Mouse (Mus musculus) naive thymus-derived CD4-positive, alpha-beta T cell, adult 2 months (primary cell): ENCODE data around the gene Ndufa6.

Source experiments
- DNase-seq: peaks from one replicate; pipeline ENCODE4 v3.0.0-alpha.2; 2011; ENCODE audit warnings: low read depth

Gene Ndufa6

DNA sequence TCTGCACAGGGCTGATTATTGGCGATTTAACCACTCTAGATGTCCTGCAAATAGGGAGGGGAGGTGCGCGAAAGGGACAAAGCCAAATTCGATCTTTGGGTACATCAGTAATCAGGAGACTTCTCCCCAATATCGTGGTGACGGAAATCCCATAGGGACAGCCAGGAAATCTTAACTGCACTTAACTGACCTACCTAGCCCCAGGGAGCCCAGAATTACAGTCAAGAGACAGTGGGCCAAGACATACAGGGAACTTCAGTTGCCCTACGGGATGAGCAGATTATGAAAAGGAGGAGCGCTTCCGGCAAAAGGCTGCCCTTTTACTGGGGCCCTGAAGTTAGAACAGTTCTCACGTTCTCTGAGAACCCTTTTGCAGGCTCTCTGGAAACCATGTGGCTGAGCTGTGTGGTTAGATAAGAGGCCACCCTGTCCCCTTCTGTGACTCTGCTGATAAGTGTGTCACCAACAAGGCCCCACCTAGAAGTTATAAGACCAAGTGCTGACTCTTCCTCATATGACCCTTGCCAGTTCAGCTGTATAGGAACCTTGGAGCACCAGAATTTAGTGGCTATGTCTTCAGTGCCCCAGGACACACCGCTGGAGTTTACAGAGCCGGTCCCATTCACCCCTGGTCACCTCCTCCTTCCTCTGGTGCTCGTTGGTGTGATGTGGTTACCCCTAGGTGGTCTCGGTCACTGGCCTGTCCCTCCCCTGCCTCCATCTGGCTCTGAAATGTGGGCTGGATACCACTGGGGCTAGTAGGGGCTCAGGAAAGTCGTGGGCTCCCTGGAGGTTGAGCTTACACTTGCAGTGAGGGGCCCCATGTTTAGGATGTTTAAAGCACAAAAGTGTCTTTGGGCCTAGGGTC is 12.2 kb downstream of the Ndufa6 start:
- DNase-seq, result peak; percentile 47

DNA sequence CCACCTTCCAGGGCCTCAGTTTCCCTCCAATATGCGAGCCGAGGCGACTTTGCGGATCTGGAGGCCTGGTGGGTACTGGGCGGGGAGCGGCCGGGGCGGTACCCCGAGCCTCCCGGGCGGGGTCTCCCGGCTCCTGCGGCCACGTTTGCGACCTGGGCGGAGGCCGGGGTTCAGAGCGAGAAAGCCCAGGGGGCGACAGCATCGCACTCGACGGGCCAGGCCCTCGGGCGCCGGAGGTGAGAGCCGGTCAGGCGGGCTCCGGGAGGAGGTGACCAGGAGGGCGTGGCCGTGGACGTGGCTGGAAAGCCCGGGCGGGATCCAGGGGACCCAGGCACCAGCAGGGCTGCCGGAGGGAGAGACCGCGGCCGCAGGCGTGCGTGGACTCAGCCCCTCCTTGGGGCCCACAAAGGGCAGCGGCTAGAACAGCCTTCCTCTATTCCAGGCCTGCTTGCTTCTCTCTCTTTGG is 13.1 kb downstream of the Ndufa6 start:
- DNase-seq, result peak; percentile 28

DNA sequence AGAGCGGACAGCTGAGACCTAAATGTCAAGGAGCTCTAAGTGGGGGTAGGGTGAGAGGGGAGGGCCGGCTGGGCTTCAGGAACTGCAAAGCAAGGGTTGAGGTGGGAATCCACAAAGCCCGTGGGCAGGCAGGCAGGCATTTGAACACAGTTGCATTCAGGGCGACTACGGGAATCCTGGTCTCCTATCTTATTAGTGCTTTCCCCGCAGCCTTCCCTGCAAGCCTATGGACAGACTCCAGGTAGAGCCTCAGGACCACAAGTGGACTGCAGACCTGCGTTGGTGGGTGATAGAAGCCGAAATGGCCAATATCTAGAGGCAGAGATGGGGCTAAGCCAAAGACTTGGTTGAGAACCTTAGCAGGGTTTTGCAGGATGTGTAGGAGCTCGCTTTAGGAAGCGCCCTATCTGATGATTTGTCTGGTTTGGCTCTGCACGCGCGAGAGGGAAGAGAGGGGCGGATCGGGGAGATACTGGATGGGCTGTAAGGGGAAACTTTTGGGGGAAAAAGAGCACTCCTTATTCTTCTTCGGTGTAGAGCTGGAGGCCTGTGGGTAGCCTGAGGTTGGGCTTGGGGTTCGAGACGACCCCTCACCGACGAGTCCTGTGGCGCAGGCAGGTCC is 13.6 kb downstream of the Ndufa6 start:
- peak; percentile 24 for DNase-seq

DNA sequence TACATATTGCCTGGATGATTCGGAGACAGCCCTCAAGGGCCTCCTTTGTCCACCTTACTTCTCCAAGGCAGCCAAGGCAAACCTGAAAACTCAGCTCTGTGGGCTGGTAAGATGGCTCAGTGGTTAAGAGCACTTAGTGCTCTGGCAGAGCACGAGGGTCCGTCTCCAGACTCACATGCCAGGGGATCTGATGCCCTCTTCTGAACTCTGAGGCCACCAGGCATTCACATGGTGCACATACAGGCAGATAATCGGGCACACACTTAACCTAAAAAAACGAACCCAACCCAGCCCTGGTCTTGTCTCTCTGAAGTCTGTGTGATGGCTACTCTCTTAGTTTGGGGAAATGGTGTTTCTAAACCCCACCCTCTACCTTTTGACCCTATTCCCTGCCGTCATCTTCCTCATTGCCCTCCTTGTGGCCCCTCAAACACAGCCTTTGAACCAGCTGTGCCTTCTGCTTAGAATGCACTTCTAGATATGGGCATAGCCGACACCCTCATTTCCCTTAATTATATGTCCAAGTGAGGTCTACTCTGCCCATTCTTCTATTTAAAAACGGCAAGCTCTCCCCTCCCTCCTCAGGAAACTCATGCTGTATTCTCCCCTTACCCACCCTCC is 14.4 kb downstream of the Ndufa6 start:
- DNase-seq, result peak; percentile 26

DNA sequence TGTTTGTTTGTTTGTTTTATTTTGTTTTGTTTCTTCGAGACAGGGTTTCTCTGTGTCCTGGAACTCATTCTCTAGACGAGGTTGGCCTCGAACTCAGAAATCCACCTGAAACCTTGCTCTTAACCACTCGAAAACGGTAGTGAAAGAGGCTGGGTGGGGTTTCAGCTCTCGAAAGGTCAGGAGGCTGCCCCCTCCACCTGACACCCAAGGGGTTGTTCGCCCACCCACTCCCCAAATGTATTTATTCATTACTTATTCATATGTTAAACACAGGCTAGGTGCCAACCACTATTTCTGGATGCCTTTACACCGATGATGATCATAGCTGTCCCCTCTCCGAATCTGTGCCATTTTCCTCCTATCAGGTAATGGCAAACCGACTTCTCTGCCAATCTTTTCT is 15.0 kb downstream of the Ndufa6 start:
- DNase-seq, result no peak

DNA sequence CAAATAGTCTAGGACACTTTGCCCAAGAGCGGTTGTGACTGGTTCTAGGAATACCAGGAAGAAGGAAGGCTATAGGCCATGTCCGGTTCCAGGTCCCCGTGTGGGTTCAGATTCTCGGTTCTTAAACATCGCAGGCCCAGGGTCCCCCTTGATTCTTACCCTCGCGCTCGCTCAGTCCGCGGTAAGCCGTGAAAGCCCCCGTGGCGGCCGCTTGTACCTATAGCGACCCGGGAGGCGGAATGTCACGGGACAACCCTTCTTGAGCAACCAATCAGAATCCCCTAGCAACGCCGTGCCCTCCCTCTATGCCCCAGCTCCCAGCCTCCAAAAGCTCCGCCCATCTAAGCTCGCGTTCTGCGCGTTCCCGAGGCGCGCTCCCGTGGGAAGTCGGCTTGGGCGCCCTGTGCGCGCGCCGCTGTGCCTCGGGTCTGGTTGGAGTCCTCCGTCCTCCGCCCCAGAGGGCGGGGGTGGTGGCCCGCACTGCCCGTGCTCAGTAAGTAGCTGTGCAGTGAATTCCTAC is 15.5 kb downstream of the Ndufa6 start, which contains the start of the genes Naga, Pheta2 and Smdt1:
Gene Naga, minus strand, starts transcription at position 333 of the 520 bp plus-strand sequence.
Gene Pheta2, plus strand, starts transcription at position 350 of the 520 bp plus-strand sequence.
Gene Smdt1, plus strand, starts transcription at position 367 of the 520 bp plus-strand sequence.
- peak; percentile 96 for DNase-seq

DNA sequence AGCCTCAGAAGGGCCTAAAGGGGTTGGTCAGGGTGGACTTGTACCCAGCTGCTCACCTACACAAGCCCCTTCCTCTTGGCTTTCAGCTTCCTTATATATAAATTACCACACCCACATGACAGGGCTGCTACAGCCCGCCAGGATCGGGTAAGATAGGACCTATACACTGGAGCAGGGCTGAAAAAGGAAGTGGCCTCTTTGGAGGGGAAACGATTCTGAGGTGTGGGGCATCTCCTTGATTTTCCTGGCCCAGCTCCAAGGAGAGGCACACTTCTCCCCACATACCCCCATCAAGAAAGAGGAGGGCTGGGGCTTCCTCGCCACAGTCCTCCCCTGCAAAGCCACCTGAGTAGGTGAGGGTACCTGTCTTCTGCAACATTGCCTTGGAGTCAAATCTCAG is 16.2 kb downstream of the Ndufa6 start:
- peak; percentile 45 for DNase-seq

DNA sequence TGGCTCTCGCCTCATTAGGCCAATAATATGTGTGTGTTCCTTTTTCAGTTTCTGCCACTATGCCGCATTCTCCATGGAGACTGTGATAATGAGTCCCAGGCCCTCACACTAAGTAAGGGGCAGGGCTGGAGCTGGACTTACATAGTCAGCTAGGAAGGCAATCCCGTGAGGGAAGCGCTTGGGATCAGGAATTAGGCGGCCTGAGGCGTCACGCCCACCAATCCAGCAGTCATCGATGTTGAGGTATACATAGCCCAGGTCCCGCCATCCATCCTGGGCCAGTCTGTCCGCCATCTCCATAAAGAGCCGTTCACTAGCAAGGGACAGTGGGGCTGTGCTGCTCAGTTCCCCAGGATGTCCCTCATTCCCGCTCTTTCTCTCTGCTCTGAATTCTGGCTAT is 17.5 kb downstream of the Ndufa6 start:
- DNase-seq, result no peak

DNA sequence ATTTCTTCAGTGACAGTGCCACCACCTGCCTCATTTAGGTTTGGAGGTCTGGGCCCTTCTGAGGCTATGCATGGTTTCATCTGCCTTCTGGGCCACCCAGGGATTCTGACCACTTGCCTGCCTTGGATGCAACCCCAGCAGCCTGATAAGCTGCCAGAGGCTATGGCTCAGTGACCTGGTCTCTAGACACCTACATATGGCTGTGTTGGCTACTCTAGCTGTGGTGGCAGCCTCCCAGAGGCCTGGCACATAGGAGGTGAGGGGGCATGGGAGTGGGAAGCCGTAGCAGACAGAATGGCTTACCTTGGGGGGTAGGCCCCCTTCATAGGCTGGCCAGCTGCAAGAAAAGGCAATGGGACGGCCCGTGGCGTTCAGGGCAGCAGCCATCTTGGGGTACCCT is 18.9 kb downstream of the Ndufa6 start:
- DNase-seq, result no peak

DNA sequence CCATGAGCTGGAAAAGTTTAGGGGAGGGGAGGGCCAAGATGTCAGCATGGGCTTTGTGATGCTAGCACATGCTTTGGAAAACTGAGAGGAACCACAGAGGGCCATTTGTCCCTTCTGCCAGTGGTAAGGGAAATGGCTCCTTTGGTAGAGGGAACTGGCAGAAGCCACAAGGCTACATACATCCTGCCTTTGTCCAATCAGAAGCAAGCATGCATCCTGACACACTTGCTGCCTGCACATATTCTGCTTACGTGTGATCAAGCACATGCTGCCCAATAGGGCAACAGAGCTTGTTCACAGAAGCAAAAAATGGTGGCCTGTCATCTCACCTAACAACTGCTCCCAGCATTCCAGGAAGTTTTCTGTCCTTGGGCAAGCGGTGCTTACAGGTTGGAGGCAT is 28.7 kb downstream of the Ndufa6 start:
- peak; percentile 21 for DNase-seq

DNA sequence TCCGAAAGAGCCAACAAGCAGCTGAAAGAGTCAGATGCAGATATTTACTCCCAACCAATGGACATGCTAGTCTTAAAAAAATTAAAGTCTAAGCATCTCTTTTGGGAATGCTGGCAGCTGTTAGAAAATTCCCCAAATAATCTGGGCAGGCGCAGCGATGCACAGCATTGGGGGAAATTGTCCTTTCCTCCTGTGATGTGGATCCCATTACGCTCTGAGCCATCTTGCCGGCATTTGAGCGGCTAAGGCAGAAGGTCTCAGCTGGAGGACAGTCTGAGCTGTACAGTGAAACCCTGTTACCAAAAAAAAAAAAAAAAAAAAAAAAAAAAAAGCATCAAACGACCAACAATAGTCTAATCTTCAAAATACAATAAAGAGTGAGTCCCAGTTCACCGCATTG is 31.9 kb downstream of the Ndufa6 start:
- DNase-seq, result no peak

DNA sequence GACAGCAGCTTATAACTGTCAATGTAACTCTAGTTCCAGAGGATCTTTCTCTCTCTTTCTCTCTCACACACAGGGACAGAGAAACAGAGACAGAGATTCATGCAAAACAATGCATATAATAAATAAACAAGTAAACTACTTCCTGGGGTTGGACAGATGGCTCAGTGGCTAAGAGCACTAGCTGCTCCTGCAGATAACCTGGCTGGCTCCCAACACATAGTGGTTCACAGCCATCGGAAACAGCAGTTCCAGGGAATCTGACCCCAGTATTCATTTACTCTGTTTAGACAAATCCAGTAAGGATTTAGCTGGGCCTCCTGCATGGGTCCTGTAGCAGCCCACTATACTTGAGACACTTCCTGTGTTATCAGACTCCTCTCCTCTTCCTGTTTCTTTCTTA is 34.5 kb downstream of the Ndufa6 start:
- DNase-seq, result no peak

DNA sequence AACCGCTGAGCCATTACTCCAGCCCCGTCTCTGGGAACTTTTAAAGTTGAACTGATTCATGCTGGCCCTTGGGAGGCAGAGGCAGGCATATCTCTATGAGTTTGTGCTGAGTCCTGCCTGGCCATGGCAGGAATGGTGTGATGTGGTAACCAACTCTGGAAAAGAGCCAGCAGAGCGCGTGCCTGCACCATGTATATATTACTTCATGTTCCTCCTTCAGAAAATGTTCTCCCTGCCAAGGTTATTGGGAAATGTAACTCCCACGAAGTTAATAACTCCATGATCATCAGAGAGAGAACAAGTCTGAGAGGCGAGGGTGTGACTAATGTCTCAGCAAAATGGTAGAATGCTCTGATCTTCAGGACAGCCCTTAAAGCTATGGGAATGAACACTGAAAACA is 36.3 kb downstream of the Ndufa6 start:
- no peak for DNase-seq

DNA sequence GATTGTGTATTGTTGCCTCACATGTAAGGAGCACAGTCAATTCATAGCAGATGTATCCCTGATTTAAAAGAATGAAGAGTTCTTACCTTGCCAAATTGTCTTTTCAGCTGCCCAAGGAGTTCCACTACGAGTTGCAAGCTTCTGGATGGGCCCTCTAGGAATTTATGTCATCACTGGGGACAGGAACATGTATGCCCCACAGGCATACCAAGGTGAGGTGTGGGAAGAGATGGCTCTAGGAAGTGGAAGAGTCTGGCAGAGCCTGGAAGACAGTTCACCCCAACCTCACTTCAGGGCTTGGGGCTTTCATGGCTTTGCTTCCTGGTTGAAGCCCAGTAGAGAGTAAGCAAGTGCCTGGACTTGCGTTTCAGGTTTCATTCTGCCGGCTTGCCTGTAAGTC is 45.7 kb downstream of the Ndufa6 start:
- DNase-seq, result no peak

DNA sequence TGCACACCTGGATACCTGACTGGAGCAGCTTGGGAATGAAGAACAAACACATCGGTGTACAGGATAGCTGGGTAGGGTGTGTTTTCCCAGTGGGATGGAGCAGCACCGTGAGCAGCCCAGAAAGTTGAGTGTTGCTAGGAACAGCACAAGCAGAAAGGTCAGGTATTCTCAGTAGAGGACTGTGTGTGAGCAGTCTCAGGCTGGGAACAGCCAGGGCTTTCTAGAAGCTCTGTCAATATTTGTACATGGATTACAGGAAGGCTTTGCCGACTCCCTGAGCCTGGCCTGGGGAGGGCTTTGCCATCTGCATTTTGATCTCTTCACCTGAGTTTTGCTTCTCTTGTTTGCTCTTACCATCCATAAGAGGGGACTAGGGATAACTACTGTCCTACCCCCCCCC is 47.0 kb downstream of the Ndufa6 start:
- no peak for DNase-seq
